Mouse (Mus musculus): Measurements from ENCODE around the gene Utp18. TPM values are rescaled to one million over a fixed set of nuclear protein-coding genes. Genes with fewer than 3 reads are reported as not detected.
A peak's percentile ranks its signal among the peaks of the same experiment; 100 is the strongest.
"Not testable (repeated sequence)": the region's sequence is repeated elsewhere in the genome, so short reads cannot be mapped to it uniquely, and the experiment has no call there.

The Utp18 gene
- 11.6 and 12.6 TPM in 2 replicates for polyA plus RNA-seq (2012; ENCODE audit: insufficient read depth, insufficient read length, missing spikeins)

DNA sequence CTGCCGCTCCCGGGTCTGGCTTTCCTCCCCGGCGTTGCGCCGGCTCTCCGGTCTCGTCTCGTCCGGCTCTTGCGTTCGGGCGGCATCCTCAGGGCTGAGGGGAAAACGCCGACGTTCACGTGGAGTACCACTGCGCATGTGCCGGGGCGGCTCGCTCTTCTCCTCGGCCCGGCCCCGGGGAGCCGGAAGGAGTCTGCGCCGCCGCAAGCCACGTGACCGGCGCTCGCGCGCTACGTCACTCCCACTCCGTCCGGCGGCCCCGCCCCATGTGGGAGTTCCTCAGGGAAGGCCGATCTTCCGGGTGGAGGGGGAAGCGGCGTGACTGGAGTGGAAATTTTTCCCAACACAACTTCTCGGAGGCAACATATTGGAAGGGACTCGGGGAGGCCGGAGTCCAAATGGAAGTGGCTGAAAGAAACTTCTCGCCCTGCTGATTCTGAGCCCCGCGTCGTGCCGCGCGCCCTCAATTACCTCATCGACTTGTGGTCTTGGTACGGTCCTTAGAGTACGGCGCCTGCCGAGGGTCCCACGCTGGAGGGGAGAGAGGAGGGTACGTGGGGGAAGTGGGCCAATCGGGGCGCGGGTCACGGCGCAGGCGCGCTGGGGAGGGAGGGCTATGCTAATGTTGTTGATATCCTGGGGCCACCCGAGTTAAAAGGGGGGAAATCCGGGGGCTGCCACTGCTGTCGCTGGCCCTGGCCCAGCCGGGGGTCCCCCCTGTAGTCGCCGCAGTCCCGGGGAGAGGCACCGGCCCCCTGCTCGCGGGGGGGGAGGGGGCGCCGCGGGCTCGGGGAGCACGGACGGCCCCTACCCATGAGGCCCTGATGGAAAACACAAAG, at the start of gene Utp18, which contains the start of gene Mbtd1:
TSS of gene Utp18 (minus strand) at position 195 of the 839 bp plus-strand sequence.
TSS of gene Mbtd1 (plus strand) at position 281 of the 839 bp plus-strand sequence.
- Histone ChIP-seq H3K27ac (replicated peaks; ENCODE audit: low read depth, low read length) (peak within 1 kb of the TSS; percentile 95), H3K4me3 (ENCODE audit: insufficient read depth, low read depth, low read length) (peak within 1 kb of the TSS; percentile 90), H3K4me1 (ENCODE audit: control insufficient read depth, insufficient read depth, insufficient read length, low read length) (no peaks in the 10 kb centered on the region)

DNA sequence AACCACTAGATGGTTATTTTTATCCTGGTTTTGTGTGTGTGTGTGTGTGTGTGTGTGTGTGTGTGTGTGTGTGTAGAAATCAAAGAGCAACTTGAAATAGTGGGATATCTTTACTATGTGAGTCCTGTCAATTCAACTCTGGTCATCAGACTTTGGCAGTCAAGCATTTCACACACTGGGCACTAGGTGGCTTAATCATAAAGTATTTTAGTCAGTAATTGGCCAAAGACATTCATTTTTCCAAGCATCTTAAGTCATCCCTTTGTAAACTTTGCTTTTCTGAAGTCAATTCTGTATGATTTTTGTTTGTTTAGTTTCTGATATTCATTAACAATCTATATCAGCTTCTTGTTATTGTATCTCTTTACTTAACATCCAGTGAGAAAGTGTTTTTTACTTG, 43.5 kb upstream of the Utp18 start:
- Histone ChIP-seq H3K4me3 (ENCODE audit: insufficient read depth, low read depth, low read length) (no peak overlapping the region), H3K27ac (replicated peaks; ENCODE audit: low read depth, low read length) (no peak overlapping the region), H3K4me1 (ENCODE audit: control insufficient read depth, insufficient read depth, insufficient read length, low read length) (no peaks in the 10 kb centered on the region)

DNA sequence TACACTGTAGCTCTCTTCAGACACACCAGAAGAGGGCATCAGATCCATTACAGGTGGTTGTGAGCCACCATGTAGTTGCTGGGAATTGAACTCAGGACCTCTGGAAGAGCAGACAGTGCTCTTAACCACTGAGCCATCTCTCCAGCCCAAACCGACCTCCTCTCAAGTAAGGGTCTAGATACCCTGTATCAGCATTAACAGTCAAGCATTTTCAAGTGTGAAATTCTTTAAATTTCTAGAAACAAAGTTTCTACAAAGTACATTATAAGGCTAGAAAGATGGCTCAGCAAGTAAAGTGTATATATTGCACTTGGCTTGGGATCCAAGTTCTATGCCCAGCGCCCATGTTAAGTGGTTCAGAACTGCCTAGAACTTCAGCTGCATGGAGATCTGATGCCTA, 29.5 kb upstream of the Utp18 start:
- H3K4me3 ChIP-seq (ENCODE audit: insufficient read depth, low read depth, low read length); H3K27ac ChIP-seq (replicated peaks; ENCODE audit: low read depth, low read length); H3K4me1 ChIP-seq (ENCODE audit: control insufficient read depth, insufficient read depth, insufficient read length, low read length): not testable (repeated sequence)

DNA sequence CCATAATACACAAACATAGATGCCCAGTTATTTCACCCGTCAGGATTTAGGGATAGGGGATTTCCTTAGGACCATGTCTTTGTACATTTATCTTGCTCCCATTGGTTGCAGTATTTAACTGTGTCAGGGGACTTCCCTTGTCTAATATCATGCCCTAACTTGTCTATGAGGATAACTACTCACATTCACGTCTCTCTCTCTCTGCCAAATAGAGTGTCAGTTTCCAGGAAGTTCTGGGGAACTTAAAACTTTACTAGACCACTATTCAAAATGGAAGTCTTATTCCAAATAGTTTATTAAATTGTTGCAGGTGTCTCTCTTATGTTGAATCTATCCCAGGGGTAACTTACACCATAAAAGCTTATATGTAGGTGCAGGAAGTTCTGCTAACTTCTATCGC, 26.0 kb upstream of the Utp18 start:
- Histone ChIP-seq H3K27ac (replicated peaks; ENCODE audit: low read depth, low read length) (no peak overlapping the region), H3K4me3 (ENCODE audit: insufficient read depth, low read depth, low read length) (no peak overlapping the region), H3K4me1 (ENCODE audit: control insufficient read depth, insufficient read depth, insufficient read length, low read length) (no peaks in the 10 kb centered on the region; the same call in 1 of the 2 replicates)

DNA sequence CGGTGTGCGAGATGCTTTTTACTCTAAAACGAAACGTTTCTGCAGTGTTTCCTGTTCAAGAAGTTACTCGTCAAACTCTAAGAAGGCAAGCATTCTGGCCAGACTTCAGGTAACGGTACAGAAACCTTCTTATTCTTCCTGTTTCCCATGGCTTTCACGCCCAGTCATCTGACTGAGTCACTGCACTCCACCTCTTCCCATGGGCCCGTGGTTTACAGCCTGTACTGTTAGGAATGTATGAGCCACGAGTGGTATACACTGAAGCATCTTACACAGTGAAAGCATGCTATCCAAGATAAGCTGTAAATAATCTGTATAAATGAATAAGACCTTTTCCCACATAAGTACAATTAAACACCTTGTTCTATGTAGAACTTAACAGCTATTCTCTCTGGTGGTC, 23.3 kb upstream of the Utp18 start:
- Histone ChIP-seq H3K4me1 (ENCODE audit: control insufficient read depth, insufficient read depth, insufficient read length, low read length) (no peaks in the 10 kb centered on the region; the same call in 1 of the 2 replicates), H3K27ac (replicated peaks; ENCODE audit: low read depth, low read length) (no peak overlapping the region), H3K4me3 (ENCODE audit: insufficient read depth, low read depth, low read length) (no peak overlapping the region)

DNA sequence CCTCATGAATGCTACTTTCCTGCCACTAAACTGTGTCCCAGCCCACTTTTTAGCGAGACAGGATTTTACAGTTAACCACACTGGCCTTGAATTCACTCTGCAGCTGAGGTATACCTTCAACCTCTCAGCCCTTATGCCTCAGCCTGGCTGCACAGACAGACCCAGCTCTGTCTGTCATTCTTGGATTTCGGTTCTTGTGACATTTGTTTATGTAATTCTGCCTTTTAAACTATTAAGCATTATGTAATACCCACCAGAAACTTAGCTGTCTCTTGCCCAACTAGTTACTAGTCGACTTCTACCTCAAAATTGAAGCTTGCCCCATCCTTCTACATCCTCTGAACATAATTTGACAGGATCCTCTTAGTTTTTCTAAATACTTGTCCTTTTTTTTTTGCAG, 22.3 kb upstream of the Utp18 start:
- H3K27ac ChIP-seq (replicated peaks; ENCODE audit: low read depth, low read length) = peak overlapping the region; percentile 39
- no peak overlapping the region for H3K4me3 ChIP-seq (ENCODE audit: insufficient read depth, low read depth, low read length)
- no peaks in the 10 kb centered on the region; the same call in 1 of the 2 replicates for H3K4me1 ChIP-seq (ENCODE audit: control insufficient read depth, insufficient read depth, insufficient read length, low read length)

DNA sequence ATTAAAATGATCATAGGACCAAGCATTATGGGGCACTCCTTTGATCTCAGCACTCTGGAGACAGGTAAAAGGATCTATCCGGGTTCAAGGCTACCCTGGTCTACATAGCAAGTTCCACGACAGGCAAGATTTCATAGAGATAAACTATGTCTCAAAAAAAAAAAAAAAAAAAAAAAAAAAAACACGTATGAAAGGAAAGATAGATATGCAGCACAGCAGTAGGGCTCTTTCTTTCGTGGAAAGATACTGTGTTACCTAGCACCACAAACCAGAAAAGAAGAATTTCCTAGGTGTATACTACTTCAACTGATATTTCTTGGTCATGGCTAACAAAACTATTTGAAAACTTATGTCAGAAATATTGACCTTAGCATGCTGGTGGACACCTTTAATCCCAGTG, 21.3 kb upstream of the Utp18 start:
- H3K4me3 ChIP-seq (ENCODE audit: insufficient read depth, low read depth, low read length) = no peak overlapping the region
- no peak overlapping the region for H3K27ac ChIP-seq (replicated peaks; ENCODE audit: low read depth, low read length)
- H3K4me1 ChIP-seq (ENCODE audit: control insufficient read depth, insufficient read depth, insufficient read length, low read length) = no peaks in the 10 kb centered on the region; the same call in 1 of the 2 replicates

DNA sequence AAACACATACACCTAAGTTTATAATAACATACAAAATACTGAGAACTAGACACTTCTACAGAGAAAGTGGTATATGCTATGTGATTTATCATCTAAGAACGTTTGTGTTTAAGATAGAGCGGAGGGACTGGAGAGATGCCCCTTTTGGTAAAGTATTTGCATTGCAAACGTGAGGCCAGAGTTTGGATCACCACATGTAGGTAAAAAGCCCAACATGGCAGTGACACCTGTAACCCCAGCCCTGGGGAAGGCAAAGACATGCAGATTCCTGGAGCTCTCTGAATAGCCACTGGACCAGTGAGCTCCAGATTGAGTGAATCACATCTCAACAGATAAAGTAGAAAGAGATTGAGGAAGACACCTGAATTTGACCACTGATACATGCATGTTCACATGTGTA, 12.2 kb upstream of the Utp18 start:
- H3K4me3 ChIP-seq (ENCODE audit: insufficient read depth, low read depth, low read length) = no peak overlapping the region
- no peak overlapping the region for H3K27ac ChIP-seq (replicated peaks; ENCODE audit: low read depth, low read length)
- H3K4me1 ChIP-seq (ENCODE audit: control insufficient read depth, insufficient read depth, insufficient read length, low read length) = no peaks in the 10 kb centered on the region

DNA sequence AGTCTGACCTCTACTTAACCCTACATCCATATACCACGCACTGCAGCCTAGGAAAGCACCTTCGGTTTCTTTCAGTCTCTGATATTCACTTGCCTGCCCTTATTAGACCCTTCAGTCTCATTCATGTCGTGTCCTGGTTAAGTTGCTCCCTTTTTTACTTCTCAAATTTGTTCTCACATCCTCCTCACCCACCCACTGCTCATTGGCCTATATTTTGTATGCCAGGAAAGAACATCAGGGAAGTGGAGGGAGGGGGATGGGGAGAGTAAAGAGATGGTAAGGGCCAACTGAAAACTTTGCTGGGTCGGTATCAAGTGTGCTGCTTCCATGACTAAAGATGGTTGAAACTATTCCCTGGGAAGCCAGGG, 1.5 kb upstream of the Utp18 start:
- H3K27ac ChIP-seq (replicated peaks; ENCODE audit: low read depth, low read length) = peak overlapping the region; percentile 14; the same call in 1 of the 2 replicates
- H3K4me1 ChIP-seq (ENCODE audit: control insufficient read depth, insufficient read depth, insufficient read length, low read length) = no peaks in the 10 kb centered on the region
- peak overlapping the region; percentile 68 for H3K4me3 ChIP-seq (ENCODE audit: insufficient read depth, low read depth, low read length)

DNA sequence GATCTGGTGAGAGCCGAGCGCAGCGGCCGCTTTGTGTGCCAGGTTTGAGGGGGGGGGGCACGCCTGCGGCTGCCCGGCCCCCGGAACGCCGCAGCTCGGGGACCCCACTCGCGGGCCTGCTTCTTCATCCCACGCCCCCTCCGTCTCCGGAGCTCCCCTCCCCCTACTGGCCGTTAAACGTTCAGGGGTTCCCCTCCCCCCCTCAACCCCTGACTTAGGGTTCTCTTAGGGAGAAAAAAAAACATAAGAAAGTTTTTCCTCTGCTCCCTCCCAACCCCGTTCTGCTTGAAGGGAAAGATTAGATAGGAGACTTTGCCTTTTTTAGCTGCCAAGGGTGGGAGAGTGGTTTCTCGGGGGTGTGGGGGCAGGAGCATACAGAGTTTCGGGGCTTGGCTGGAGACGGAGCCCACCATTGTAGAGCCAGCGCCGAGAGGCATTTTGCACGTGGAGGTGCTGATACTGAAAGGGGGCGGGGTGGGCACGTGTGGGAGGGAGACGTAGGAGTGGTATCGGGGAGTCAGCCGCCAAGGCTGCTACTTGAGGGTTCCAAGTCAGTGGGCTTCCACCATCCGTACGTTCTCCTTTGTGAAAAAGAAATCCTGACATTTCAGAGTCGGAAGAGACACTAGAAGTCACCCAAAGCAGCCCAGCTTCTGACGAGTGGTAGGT, 979 bp upstream of the Utp18 start:
- Histone ChIP-seq H3K4me3 (ENCODE audit: insufficient read depth, low read depth, low read length) (peak overlapping the region; percentile 68), H3K4me1 (ENCODE audit: control insufficient read depth, insufficient read depth, insufficient read length, low read length) (no peaks in the 10 kb centered on the region), H3K27ac (replicated peaks; ENCODE audit: low read depth, low read length) (peak overlapping the region; percentile 95; the same call in 1 of the 2 replicates)

DNA sequence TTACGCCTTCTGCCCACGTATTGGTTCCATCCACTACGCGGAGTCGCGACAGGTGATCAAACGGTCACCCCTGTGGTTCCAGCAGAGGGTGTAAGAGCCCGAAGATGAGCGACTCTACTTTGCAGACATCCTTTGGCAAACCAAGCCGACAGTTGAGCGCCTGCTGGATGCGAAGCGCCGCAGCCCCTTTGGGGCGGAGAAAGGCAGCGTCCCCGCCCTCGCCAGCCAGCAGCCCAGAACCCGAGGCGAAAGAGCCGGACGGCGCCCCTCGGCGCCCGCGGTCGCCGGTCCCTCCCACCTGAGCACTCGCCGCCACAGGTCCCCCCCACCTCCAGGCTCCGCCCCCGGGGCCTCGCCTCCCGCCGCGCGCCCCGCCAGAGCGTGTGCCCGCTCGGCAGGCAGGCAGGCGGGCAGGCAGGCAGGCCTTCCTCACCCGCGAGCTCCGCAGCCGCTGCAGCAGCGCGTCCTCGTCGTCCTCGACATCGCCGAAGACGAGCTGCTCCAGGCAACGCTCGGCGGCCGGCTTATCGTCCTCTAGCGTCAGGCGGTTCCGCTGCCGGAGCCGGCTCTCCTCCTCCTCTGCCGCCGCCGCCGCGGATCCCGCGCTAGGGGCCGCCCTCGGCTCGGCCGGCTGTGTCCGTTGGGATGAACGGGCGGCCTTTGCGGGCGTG, 530 bp downstream of the Utp18 start:
- Histone ChIP-seq H3K27ac (replicated peaks; ENCODE audit: low read depth, low read length) (peak overlapping the region; percentile 68), H3K4me3 (ENCODE audit: insufficient read depth, low read depth, low read length) (peak overlapping the region; percentile 90), H3K4me1 (ENCODE audit: control insufficient read depth, insufficient read depth, insufficient read length, low read length) (no peaks in the 10 kb centered on the region)

DNA sequence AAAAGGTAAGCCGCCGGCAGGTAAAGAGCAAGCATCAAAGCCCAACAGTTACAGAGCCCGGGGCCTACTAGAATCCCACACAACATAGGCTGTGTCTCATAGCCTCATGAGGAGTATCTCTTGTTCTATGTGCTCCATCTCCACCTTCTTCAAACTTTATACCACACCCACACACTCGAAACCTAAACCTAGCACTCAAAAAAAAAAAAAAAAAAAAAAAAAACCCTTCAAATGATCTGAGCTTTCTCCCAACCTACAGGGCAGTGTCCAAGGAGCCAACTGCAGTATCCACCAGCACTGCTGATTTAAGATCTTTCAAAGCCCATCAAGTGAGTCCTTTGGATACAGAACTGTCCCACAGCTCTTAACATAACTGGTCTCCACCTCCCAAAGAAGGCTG, 1.5 kb downstream of the Utp18 start:
- Histone ChIP-seq H3K27ac (replicated peaks; ENCODE audit: low read depth, low read length) (no peak overlapping the region), H3K4me3 (ENCODE audit: insufficient read depth, low read depth, low read length) (0 out of 2 replicates have a peak overlapping the region, but pooled peaks have one; percentile 18), H3K4me1 (ENCODE audit: control insufficient read depth, insufficient read depth, insufficient read length, low read length) (no peaks in the 10 kb centered on the region)

DNA sequence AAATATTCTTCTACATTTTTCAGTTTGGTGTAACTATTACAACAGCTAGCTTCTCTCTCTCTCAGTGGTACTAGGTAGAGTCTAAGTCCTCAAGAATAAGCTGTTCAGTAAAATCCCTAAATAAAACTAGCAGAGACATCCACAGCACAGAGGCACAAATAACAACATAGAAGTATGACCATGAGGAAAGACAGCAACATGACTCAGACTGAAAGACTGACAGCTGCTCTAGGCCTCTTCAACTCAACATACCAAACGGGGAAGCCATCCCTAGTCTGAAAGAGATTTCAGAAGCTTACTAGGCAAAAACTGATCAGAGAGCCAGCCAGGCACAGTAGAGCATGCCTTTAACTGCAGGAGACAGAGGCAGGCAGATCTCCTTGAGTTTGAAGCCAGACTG, 22.9 kb downstream of the Utp18 start:
- no peak overlapping the region for H3K27ac ChIP-seq (replicated peaks; ENCODE audit: low read depth, low read length)
- H3K4me3 ChIP-seq (ENCODE audit: insufficient read depth, low read depth, low read length) = no peak overlapping the region

DNA sequence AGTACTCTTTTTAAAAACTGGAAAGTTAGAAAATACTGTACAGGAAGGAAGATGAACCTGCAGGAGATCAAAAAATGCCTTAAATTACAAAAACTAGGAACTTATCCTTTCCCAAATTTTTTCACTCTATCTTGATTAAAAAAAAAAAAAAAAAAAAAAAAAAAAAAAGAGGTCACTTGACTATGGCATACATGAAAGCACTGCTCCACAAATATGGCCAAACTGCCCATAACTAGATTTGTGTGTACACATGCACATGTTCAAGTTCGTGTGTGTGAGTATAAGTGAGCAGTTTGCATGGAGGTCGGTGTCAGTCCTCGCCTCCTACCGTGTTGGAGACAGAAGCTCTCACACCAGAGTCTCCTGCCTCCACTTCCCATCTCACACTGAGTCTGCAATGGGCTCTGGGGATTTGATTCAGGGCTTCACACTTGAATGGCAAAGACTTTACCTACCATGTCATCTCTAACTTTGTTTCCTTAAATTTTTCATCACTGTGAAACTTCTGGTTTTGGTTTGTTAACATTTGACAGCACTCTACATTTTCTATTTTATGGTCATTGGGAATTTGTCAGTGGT, 23.4 kb downstream of the Utp18 start:
- H3K4me3 ChIP-seq (ENCODE audit: insufficient read depth, low read depth, low read length) = no peak overlapping the region
- H3K4me1 ChIP-seq (ENCODE audit: control insufficient read depth, insufficient read depth, insufficient read length, low read length) = peaks cover 2% of the 10 kb centered on the region
- no peak overlapping the region for H3K27ac ChIP-seq (replicated peaks; ENCODE audit: low read depth, low read length)

More for the DNA sequence above, 22.9 kb downstream of the Utp18 start:
- peaks cover 2% of the 10 kb centered on the region for H3K4me1 ChIP-seq (ENCODE audit: control insufficient read depth, insufficient read depth, insufficient read length, low read length)

DNA sequence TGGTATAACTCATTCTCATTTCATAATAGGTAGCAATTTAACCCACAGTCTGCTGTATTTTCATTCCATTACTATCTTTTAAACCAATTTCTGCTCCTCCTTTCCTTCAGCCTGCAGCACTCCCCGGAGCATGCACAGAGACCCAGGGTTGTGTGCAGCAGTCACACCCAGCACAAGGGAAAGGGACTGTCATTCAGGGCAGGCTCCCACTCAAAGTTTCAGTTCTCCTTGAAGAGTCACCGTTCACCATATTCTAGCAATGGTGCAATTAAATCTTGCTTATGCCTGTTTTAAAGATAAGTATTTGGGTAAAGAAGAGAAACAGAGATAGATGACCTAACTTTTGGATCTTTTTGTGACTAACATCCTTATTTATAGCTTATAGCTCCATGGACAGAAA, 24.4 kb downstream of the Utp18 start:
- Histone ChIP-seq H3K27ac (replicated peaks; ENCODE audit: low read depth, low read length) (no peak overlapping the region; the same call in 1 of the 2 replicates), H3K4me1 (ENCODE audit: control insufficient read depth, insufficient read depth, insufficient read length, low read length) (peaks cover 2% of the 10 kb centered on the region), H3K4me3 (ENCODE audit: insufficient read depth, low read depth, low read length) (no peak overlapping the region)
